9 mouse cellular contexts compared by ENCODE assay signal in genomic region chr7:80773834-80774614, GRCm38 (mm10). TPM values are rescaled to one million over a fixed set of nuclear protein-coding genes. Genes with fewer than 3 reads are reported as not detected.
A peak's percentile ranks its signal among the peaks of the same experiment; 100 is the strongest.
DNase-seq lines count a peak whose midpoint lies in the region; ATAC-seq and TF ChIP-seq lines count a peak whose summit lies in the region.
"Had no signal": no experiment of that assay in that cellular context is flagged by ENCODE, and none has a peak within 500 bp of the region (broad histone marks: within the 10 kb centered on the region; RNA-seq: fewer than 3 reads in every experiment).

No protein-coding gene starts in this region.

- TF ChIP-seq CTCF in liver, postnatal 0 days (IDR thresholded peaks at IDR 0.05; ENCODE audit: low read depth): no peak

- H3K4me2 ChIP-seq in liver, postnatal 0 days (ENCODE audit: low read depth, low read length): no peak overlapping the region
- H3K4me2 ChIP-seq in liver, embryonic 11.5 days: no peak overlapping the region
- H3K4me2 ChIP-seq in heart, embryonic 14.5 days (ENCODE audit: low read length): peak overlapping the region; percentile 29
- no peak overlapping the region for H3K4me2 ChIP-seq in neural tube, embryonic 15.5 days
- H3K4me2 ChIP-seq: neural tube, embryonic 12.5 days had no signal

- ATAC-seq in liver, postnatal 0 days: peak; percentile 29; the same call in 1 of the 2 replicates
- no peak for ATAC-seq in liver, embryonic 11.5 days (replicated peaks; ENCODE audit: low FRiP score)
- peak; percentile 48; the same call in 1 of the 2 replicates for ATAC-seq in heart, embryonic 14.5 days (ENCODE audit: insufficient number of reproducible peaks, insufficient read depth, low FRiP score, low read depth)
- ATAC-seq in neural tube, embryonic 15.5 days (ENCODE audit: low FRiP score): no peak
- ATAC-seq in megakaryocyte, adult 5-6 weeks (ENCODE audit: poor library complexity, severe bottlenecking): no peak

- H3K27me3 ChIP-seq in liver, postnatal 0 days (ENCODE audit: insufficient read depth, low read length): no peaks in the 10 kb centered on the region
- H3K27me3 ChIP-seq in liver, embryonic 11.5 days (replicated peaks; ENCODE audit: control insufficient read depth, insufficient read depth, low read length): no peaks in the 10 kb centered on the region
- no peaks in the 10 kb centered on the region for H3K27me3 ChIP-seq in embryonic facial prominence, embryonic 10.5 days (replicated peaks; ENCODE audit: low read depth, poor library complexity, severe bottlenecking)
- no peaks in the 10 kb centered on the region for H3K27me3 ChIP-seq in heart, embryonic 14.5 days (ENCODE audit: control insufficient read depth, insufficient read depth, low read length)
- no peaks in the 10 kb centered on the region for H3K27me3 ChIP-seq in neural tube, embryonic 15.5 days (replicated peaks)
- H3K27me3 ChIP-seq: neural tube, embryonic 12.5 days had no signal

- DNase-seq in liver, postnatal 0 days: no peak
- no peak for DNase-seq in liver, embryonic 11.5 days (ENCODE audit: low spot score)
- DNase-seq in embryonic facial prominence, embryonic 10.5 days (ENCODE audit: low spot score): no peak
- no peak for DNase-seq in ovary, adult 18-20 months (ENCODE audit: low spot score)
- DNase-seq in frontal cortex, postnatal 14 days (ENCODE audit: low spot score in 2 of 2): no peak

- H3K36me3 ChIP-seq in liver, postnatal 0 days (replicated peaks; ENCODE audit: insufficient read depth, low read length): no peaks in the 10 kb centered on the region
- H3K36me3 ChIP-seq in liver, embryonic 11.5 days (ENCODE audit: control insufficient read depth, insufficient read depth, low read length): peaks cover 4% of the 10 kb centered on the region; the same call in 1 of the 2 replicates
- H3K36me3 ChIP-seq in embryonic facial prominence, embryonic 10.5 days (replicated peaks): no peaks in the 10 kb centered on the region
- H3K36me3 ChIP-seq in heart, embryonic 14.5 days (ENCODE audit: control insufficient read depth, insufficient read depth, low read length): no peaks in the 10 kb centered on the region
- H3K36me3 ChIP-seq in neural tube, embryonic 15.5 days: no peaks in the 10 kb centered on the region
- H3K36me3 ChIP-seq: neural tube, embryonic 12.5 days had no signal

- H3K9ac ChIP-seq in liver, postnatal 0 days (replicated peaks): no peak overlapping the region
- H3K9ac ChIP-seq in liver, embryonic 11.5 days (ENCODE audit: low read depth, low read length): no peak overlapping the region
- H3K9ac ChIP-seq in heart, embryonic 14.5 days (ENCODE audit: low read length): peak overlapping the region; percentile 22; the same call in 1 of the 2 replicates
- no peak overlapping the region for H3K9ac ChIP-seq in neural tube, embryonic 15.5 days (replicated peaks)
- H3K9ac ChIP-seq: neural tube, embryonic 12.5 days had no signal

- TF ChIP-seq EP300 in liver, postnatal 0 days (IDR thresholded peaks at IDR 0.05; ENCODE audit: low read depth): no peak

- no peaks in the 10 kb centered on the region for H3K9me3 ChIP-seq in liver, postnatal 0 days (ENCODE audit: low read length)
- H3K9me3 ChIP-seq in liver, embryonic 11.5 days (ENCODE audit: control insufficient read depth, low read length): no peaks in the 10 kb centered on the region
- no peaks in the 10 kb centered on the region for H3K9me3 ChIP-seq in embryonic facial prominence, embryonic 10.5 days
- no peaks in the 10 kb centered on the region for H3K9me3 ChIP-seq in heart, embryonic 14.5 days (ENCODE audit: control insufficient read depth, low read length)
- no peaks in the 10 kb centered on the region for H3K9me3 ChIP-seq in neural tube, embryonic 15.5 days (replicated peaks)
- H3K9me3 ChIP-seq: neural tube, embryonic 12.5 days had no signal

- WGBS in liver, postnatal 0 days (ENCODE audit: insufficient replicate concordance): 75% methylated on average over 14 of the region's 14 CpGs
- 85% methylated on average over 14 of the region's 14 CpGs for WGBS in liver, embryonic 11.5 days
- WGBS in embryonic facial prominence, embryonic 10.5 days: 84% methylated on average over 14 of the region's 14 CpGs
- 54% methylated on average over 14 of the region's 14 CpGs for WGBS in heart, embryonic 14.5 days
- WGBS in neural tube, embryonic 15.5 days: 82% methylated on average over 14 of the region's 14 CpGs

- H3K27ac ChIP-seq in liver, postnatal 0 days (ENCODE audit: low read depth): 0 out of 2 replicates have a peak overlapping the region, but pooled peaks have one; percentile 36
- no peak overlapping the region for H3K27ac ChIP-seq in liver, embryonic 11.5 days (ENCODE audit: low read depth, low read length)
- H3K27ac ChIP-seq in embryonic facial prominence, embryonic 10.5 days (replicated peaks): peak overlapping the region; percentile 30
- H3K27ac ChIP-seq in heart, embryonic 14.5 days (replicated peaks in 1 of 2; ENCODE audit: control insufficient read depth in 1 of 2, insufficient read depth in 1 of 2, low read depth in 2 of 2, low read length in 2 of 2): peak overlapping the region; percentile 71 to 77
- peak overlapping the region; percentile 54 for H3K27ac ChIP-seq in neural tube, embryonic 15.5 days (replicated peaks)
- H3K27ac ChIP-seq: neural tube, embryonic 12.5 days had no signal

- no peak overlapping the region for H3K4me3 ChIP-seq in liver, postnatal 0 days (ENCODE audit: low read depth, low read length)
- H3K4me3 ChIP-seq in liver, embryonic 11.5 days (ENCODE audit: low read depth, low read length): no peak overlapping the region
- H3K4me3 ChIP-seq in embryonic facial prominence, embryonic 10.5 days: no peak overlapping the region
- no peak overlapping the region for H3K4me3 ChIP-seq in heart, embryonic 14.5 days (ENCODE audit: control insufficient read depth in 1 of 2, insufficient read depth in 1 of 2, low read depth in 1 of 2, low read length in 2 of 2)
- H3K4me3 ChIP-seq in neural tube, embryonic 15.5 days (replicated peaks): no peak overlapping the region
- H3K4me3 ChIP-seq: neural tube, embryonic 12.5 days had no signal

- H3K4me1 ChIP-seq in liver, postnatal 0 days (ENCODE audit: insufficient read depth): peaks cover 9% of the 10 kb centered on the region
- peaks cover 3% of the 10 kb centered on the region; the same call in 1 of the 2 replicates for H3K4me1 ChIP-seq in liver, embryonic 11.5 days (replicated peaks; ENCODE audit: control insufficient read depth, insufficient read depth, low read length)
- H3K4me1 ChIP-seq in embryonic facial prominence, embryonic 10.5 days: 0 out of 2 replicates have a peak, but pooled peaks cover 6% of the 10 kb centered on the region
- H3K4me1 ChIP-seq in heart, embryonic 14.5 days (ENCODE audit: control insufficient read depth in 2 of 2, insufficient read depth in 2 of 2, low read length in 2 of 2): peaks cover 22 to 40% of the 10 kb centered on the region in 2 experiments
- no peaks in the 10 kb centered on the region for H3K4me1 ChIP-seq in neural tube, embryonic 15.5 days
- H3K4me1 ChIP-seq: neural tube, embryonic 12.5 days had no signal

RNA-seq across cellular contexts. Expression of gene Iqgap1, which starts 51.8 kb away (rescaled TPM):
- 10.8 and 13.6 TPM in 2 replicates for polyA plus RNA-seq in liver, postnatal 0 days (2015; fragmentation: Nextera tagmentation; extraction: Ambion mirVana)
- 28.2 and 30.6 TPM in 2 replicates for polyA plus RNA-seq in liver, embryonic 11.5 days (2014; fragmentation: Nextera tagmentation; extraction: Ambion mirVana)
- 29.2 and 29.3 TPM in 2 replicates for polyA plus RNA-seq in embryonic facial prominence, embryonic 10.5 days (2016; fragmentation: Nextera tagmentation; extraction: Ambion mirVana)
- 39.4 and 40.0 TPM in 2 replicates for polyA plus RNA-seq in heart, embryonic 14.5 days (2014; fragmentation: Nextera tagmentation; extraction: Ambion mirVana)
- 18.1 and 31.0 TPM in 2 replicates for polyA plus RNA-seq in neural tube, embryonic 15.5 days (2015; fragmentation: Nextera tagmentation; extraction: Ambion mirVana)
- 246 and 291 TPM in 2 replicates for total RNA-seq in megakaryocyte, adult 5-6 weeks (2015)
- 287 and 303 TPM in 2 replicates for total RNA-seq in megakaryocyte, adult 5-6 weeks (2017)

Comparison
In these comparisons a context has a peak if more than half of its experiments do, and no peak if none do; other contexts are left out.
1. ATAC-seq: peak in liver, postnatal 0 days (single experiment) and heart, embryonic 14.5 days (single experiment); none in liver, embryonic 11.5 days (single experiment), neural tube, embryonic 15.5 days (single experiment) and megakaryocyte, adult 5-6 weeks (single experiment).